Comparison of ENCODE assay signal across 23 mouse cellular contexts in the genomic region with DNA sequence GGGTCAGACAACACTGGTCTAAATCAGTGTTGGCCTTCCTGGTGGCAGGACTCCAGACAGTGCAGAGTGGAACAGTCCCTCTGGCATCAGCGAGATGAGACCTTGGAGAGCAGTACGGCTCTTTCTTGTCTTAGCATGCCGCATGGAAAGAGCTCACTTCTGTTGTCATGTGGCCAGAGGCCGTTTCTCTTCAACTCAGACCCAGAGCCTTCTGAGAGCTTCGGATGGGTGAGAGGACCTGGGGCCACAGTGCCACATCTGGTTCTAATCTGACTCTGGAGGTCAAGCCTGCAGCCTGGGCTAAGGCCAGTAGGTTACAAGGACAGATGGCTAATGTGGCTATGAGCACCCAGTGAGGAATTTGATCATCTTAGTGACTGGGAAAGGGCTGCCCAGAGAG. TPM values are rescaled to one million over a fixed set of nuclear protein-coding genes. Genes with fewer than 3 reads are reported as not detected.
DNase-seq lines count a peak whose midpoint lies in the region; ATAC-seq and TF ChIP-seq lines count a peak whose summit lies in the region.
"Had no signal": no experiment of that assay in that cellular context is flagged by ENCODE, and none has a peak within 500 bp of the region (broad histone marks: within the 10 kb centered on the region; RNA-seq: fewer than 3 reads in every experiment).

No protein-coding gene starts in this region.

- H3K4me1 ChIP-seq in hindbrain, embryonic 10.5 days (replicated peaks) = peaks cover 43% of the 10 kb centered on the region
- H3K4me1 ChIP-seq in hindbrain, embryonic 16.5 days (ENCODE audit: control insufficient read depth, insufficient read depth, low read depth, low read length) = no peaks in the 10 kb centered on the region
- H3K4me1 ChIP-seq in embryonic fibroblast, embryonic 13.5 days (ENCODE audit: control insufficient read depth, insufficient read depth, low read length) = 0 out of 2 replicates have a peak, but pooled peaks cover 14% of the 10 kb centered on the region
- H3K4me1 ChIP-seq: hindbrain, embryonic 13.5 days had no signal

- no peak for TF ChIP-seq POLR2A in embryonic fibroblast, embryonic 13.5 days (IDR thresholded peaks at IDR 0.05; ENCODE audit: low read depth, low read length)

- WGBS in hindbrain, embryonic 10.5 days = 59% methylated on average over 5 of the region's 5 CpGs
- 82% methylated on average over 5 of the region's 5 CpGs for WGBS in hindbrain, embryonic 16.5 days

- no peak overlapping the region for H3K9ac ChIP-seq in hindbrain, embryonic 16.5 days (ENCODE audit: low read depth, low read length)
- H3K9ac ChIP-seq: embryonic facial prominence, embryonic 15.5 days; forebrain, embryonic 12.5 days; hindbrain, embryonic 13.5 days; liver, postnatal 0 days had no signal

- H3K9me3 ChIP-seq in hindbrain, embryonic 10.5 days = no peaks in the 10 kb centered on the region
- no peaks in the 10 kb centered on the region for H3K9me3 ChIP-seq in hindbrain, embryonic 16.5 days (ENCODE audit: control insufficient read depth, low read length)
- H3K9me3 ChIP-seq: embryonic facial prominence, embryonic 15.5 days; forebrain, embryonic 12.5 days; heart, embryonic 10.5 days; hindbrain, embryonic 13.5 days had no signal

- no peak for ATAC-seq in hindbrain, embryonic 16.5 days
- ATAC-seq in CD4-positive, CD25-positive, alpha-beta regulatory T cell, adult 4 months = no peak
- ATAC-seq: liver, postnatal 0 days; midbrain, embryonic 16.5 days had no signal

- H3K27ac ChIP-seq in hindbrain, embryonic 10.5 days = no peak overlapping the region
- no peak overlapping the region for H3K27ac ChIP-seq in hindbrain, embryonic 16.5 days (ENCODE audit: low read depth, low read length)
- peak overlapping the region; percentile 1; the same call in 1 of the 2 replicates for H3K27ac ChIP-seq in embryonic fibroblast, embryonic 13.5 days (ENCODE audit: insufficient read depth, low read length)
- H3K27ac ChIP-seq: embryonic facial prominence, embryonic 15.5 days; forebrain, embryonic 12.5 days; heart, embryonic 10.5 days; hindbrain, embryonic 13.5 days; left cerebral cortex, adult 2 months had no signal

- peak; percentile 39 for DNase-seq in hindbrain, embryonic 10.5 days (ENCODE audit: low spot score)
- DNase-seq in NIH3T3 (ENCODE audit: low read depth) = peak; percentile 57
- peak; percentile 48 for DNase-seq in adrenal gland, postnatal 25 days
- no peak for DNase-seq in cerebellum, postnatal 4 days (ENCODE audit: low spot score in 2 of 2)
- DNase-seq: cerebellum, adult 2 months; heart, postnatal 10 days; kidney, postnatal 36 days; left cerebral cortex, postnatal 4 days; liver, postnatal 0 days; lung, postnatal 14 days had no signal

- peaks cover 76% of the 10 kb centered on the region for H3K36me3 ChIP-seq in hindbrain, embryonic 10.5 days
- peaks cover 27% of the 10 kb centered on the region for H3K36me3 ChIP-seq in hindbrain, embryonic 16.5 days (ENCODE audit: control insufficient read depth, insufficient read depth, low read length)

- H3K4me3 ChIP-seq in hindbrain, embryonic 10.5 days = no peak overlapping the region
- no peak overlapping the region for H3K4me3 ChIP-seq in hindbrain, embryonic 16.5 days (ENCODE audit: low read length)
- H3K4me3 ChIP-seq in embryonic fibroblast, embryonic 13.5 days (ENCODE audit: insufficient read depth, low read length) = no peak overlapping the region
- H3K4me3 ChIP-seq: embryonic facial prominence, embryonic 15.5 days; forebrain, embryonic 12.5 days; heart, embryonic 10.5 days; hindbrain, embryonic 13.5 days; left cerebral cortex, adult 2 months had no signal

- no peak overlapping the region for H3K4me2 ChIP-seq in hindbrain, embryonic 16.5 days (ENCODE audit: low read length)
- H3K4me2 ChIP-seq: embryonic facial prominence, embryonic 15.5 days; forebrain, embryonic 12.5 days; hindbrain, embryonic 13.5 days had no signal

- no peak for TF ChIP-seq CTCF in embryonic fibroblast, embryonic 13.5 days (IDR thresholded peaks at IDR 0.05; ENCODE audit: borderline replicate concordance, insufficient read depth, low read length)

- H3K27me3 ChIP-seq in hindbrain, embryonic 10.5 days (ENCODE audit: insufficient read depth, poor library complexity, severe bottlenecking) = peaks cover 5% of the 10 kb centered on the region; the same call in 1 of the 2 replicates
- no peaks in the 10 kb centered on the region for H3K27me3 ChIP-seq in hindbrain, embryonic 16.5 days (replicated peaks; ENCODE audit: control insufficient read depth, insufficient read depth, low read length)
- H3K27me3 ChIP-seq: embryonic facial prominence, embryonic 15.5 days; forebrain, embryonic 12.5 days; hindbrain, embryonic 13.5 days had no signal

RNA-seq across cellular contexts. Expression of a gene that starts 13.2 kb away (rescaled TPM):
- 0.81 and 0.85 TPM in 2 replicates for polyA plus RNA-seq in hindbrain, embryonic 10.5 days (2016; fragmentation: Nextera tagmentation; extraction: Ambion mirVana)
- 5.7 and 8.6 TPM in 2 replicates for polyA plus RNA-seq in hindbrain, embryonic 16.5 days (2015; fragmentation: Nextera tagmentation; extraction: Ambion mirVana)
- 0.57 and 0.76 TPM in 2 replicates for total RNA-seq in adrenal gland, postnatal 25 days (2021)
- not detected in 2 replicates for polyA plus RNA-seq in embryonic fibroblast, embryonic 13.5 days (2011; ENCODE audit: insufficient read length, low read depth, missing spikeins)
- polyA plus RNA-seq in CD4-positive, CD25-positive, alpha-beta regulatory T cell, adult 4 months (2017; shearing (Covaris generic)) = not detected
- total RNA-seq: common myeloid progenitor, adult 5-6 weeks; heart, postnatal 10 days; liver, adult 2 months; megakaryocyte, adult 5-6 weeks had no signal
- polyA plus RNA-seq: embryonic facial prominence, embryonic 15.5 days; intestine, embryonic 14.5 days; liver, postnatal 0 days had no signal

RNA-seq across cellular contexts. Expression of a gene that starts 23.6 kb away (rescaled TPM):
- 76.3 and 83.5 TPM in 2 replicates for polyA plus RNA-seq in hindbrain, embryonic 10.5 days (2016; fragmentation: Nextera tagmentation; extraction: Ambion mirVana)
- polyA plus RNA-seq in hindbrain, embryonic 16.5 days (2015; fragmentation: Nextera tagmentation; extraction: Ambion mirVana) = 69.0 and 71.3 TPM in 2 replicates
- total RNA-seq in adrenal gland, postnatal 25 days (2021) = 68.0 and 70.3 TPM in 2 replicates
- polyA plus RNA-seq in embryonic fibroblast, embryonic 13.5 days (2011; ENCODE audit: insufficient read length, low read depth, missing spikeins) = 38.1 and 42.3 TPM in 2 replicates
- polyA plus RNA-seq in CD4-positive, CD25-positive, alpha-beta regulatory T cell, adult 4 months (2017; shearing (Covaris generic)) = 10 to 100 TPM; 35.0 to 38.4 TPM

RNA-seq across cellular contexts. Expression of a gene that starts 49.0 kb away (rescaled TPM):
- polyA plus RNA-seq in hindbrain, embryonic 10.5 days (2016; fragmentation: Nextera tagmentation; extraction: Ambion mirVana) = 11.6 and 15.1 TPM in 2 replicates
- 10.0 and 12.5 TPM in 2 replicates for polyA plus RNA-seq in hindbrain, embryonic 16.5 days (2015; fragmentation: Nextera tagmentation; extraction: Ambion mirVana)
- 77.1 and 111 TPM in 2 replicates for total RNA-seq in adrenal gland, postnatal 25 days (2021)
- 42.1 and 97.0 TPM in 2 replicates for polyA plus RNA-seq in embryonic fibroblast, embryonic 13.5 days (2011; ENCODE audit: insufficient read length, low read depth, missing spikeins)
- polyA plus RNA-seq in CD4-positive, CD25-positive, alpha-beta regulatory T cell, adult 4 months (2017; shearing (Covaris generic)) = not detected

Comparison
In these comparisons a context has a peak if more than half of its experiments do, and no peak if none do; other contexts are left out.
1. DNase-seq: peak in hindbrain, embryonic 10.5 days (single experiment), NIH3T3 (single experiment) and adrenal gland, postnatal 25 days (single experiment); none in cerebellum, postnatal 4 days (0 of 2).
2. RNA of a gene that starts 49.0 kb away (polyA plus RNA-seq): 42.1 to 97.0 TPM in embryonic fibroblast, embryonic 13.5 days, 11.6 to 15.1 TPM in hindbrain, embryonic 10.5 days and 10.0 to 12.5 TPM in hindbrain, embryonic 16.5 days; not detected in CD4-positive, CD25-positive, alpha-beta regulatory T cell, adult 4 months; every median in the first group is over 10 times any median in the second.